Mouse (Mus musculus) right cerebral cortex, adult 2 months (tissue): ENCODE results near the gene Armc5.

Source experiments
- DNase-seq, 2 experiments: peaks; one replicate each; pipeline ENCODE4 v3.0.0; 2021 to 2022; ENCODE audit warnings: low spot score in 2 of 2

Gene Armc5

GRCm38 (mm10) chr7:128288923-128289544, 51.9 kb downstream of the Armc5 start:
- no peak for DNase-seq
